Mouse (Mus musculus) left cerebral cortex, postnatal 25 days (tissue): ENCODE results near the gene Aqp1. TPM values are rescaled to one million over a fixed set of nuclear protein-coding genes. Genes with fewer than 3 reads are reported as not detected.

Source experiments
- DNase-seq, 2 experiments: peaks; one replicate each; pipeline ENCODE4 v3.0.0; 2022; ENCODE audit warnings: low spot score in 2 of 2, mixed read lengths in 1 of 2
- intact Hi-C: fragments of 180-260 bp; cut with DNase I; formaldehyde crosslinking; loops from one replicate; pipeline ENCODE4 v1.15.1; 2025
- total RNA-seq, 2 experiments: library from RNA; stranded (reverse); gene quantifications; 2 replicates each; pipeline ENCODE4 v1.2.3; 2021

Gene Aqp1
- total RNA-seq, 2 experiments from 2014 or later = 1.3 to 2.5 TPM

DNA sequence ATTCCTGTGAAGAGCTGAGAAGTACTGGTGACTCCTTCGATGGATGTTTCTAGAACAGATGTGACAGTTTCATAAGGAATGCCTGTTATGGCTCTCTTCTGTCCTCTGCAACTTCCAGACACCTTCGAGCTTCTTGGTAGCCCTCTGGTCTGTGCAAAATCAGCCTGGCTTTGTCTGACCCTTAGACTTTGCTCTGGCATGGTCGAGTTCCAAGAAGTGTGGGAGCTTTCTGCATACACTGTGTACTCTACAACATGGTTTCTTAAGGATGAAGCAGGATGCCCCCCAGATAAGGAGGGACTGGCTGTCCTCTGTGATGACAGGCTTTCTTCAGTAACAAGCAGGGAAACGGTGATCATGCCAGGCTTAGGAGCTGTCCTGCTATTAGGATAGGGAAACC, 8.1 kb upstream of the Aqp1 start:
- intact Hi-C loops = no loop called here
- no peak for DNase-seq

DNA sequence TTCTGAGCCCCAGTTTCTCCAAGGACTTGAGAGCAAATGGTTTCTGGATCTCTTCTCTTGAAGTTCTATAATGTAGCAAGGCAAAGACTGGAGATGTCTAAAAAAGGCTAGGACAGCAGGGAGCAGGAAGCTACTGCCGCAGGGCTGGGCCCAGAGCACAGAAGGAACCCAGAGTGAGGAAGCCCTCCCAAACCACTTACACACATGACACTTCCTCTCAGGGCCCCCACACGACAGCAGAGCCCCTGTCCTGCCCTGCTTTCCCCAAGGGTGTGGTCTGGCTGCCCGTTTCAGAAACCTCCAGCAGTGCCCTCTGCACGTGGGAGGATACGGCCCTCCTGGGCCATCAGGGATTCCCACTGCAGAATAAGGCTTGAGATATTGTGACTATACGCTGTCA, 4.9 kb upstream of the Aqp1 start:
- intact Hi-C loops = no loop called here
- no peak for DNase-seq

DNA sequence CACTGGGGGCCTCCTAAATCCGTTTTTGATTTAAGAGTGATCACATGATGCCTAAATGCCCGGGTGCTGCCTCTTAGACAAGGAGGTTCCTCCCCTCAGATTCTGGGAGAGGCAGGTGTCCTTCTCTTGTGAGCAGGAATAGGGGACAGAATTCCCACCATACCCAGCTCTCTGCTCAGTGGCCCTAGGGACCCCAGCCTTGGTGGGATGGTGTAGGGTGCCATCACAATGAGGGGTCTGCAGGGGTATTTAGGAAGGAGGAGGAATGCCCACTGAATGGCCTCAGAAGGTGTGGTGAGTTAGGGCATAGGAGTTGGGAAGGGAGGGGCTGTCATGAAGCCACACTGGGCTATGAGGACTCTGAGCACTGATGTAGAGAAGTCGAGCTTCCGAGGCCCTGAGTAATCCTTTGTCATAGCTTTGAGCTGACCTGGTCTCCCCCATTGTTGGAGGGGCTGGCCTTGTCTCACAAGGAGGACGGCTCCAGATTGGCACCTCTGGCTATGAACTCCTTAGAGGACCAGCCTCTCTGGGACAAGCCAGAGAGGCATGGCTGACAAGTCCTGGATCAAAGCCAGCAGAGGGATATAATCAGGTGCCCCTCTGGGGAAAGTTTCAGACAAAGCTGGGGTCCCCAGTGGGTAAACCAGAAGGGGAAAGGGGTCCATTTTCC, 4.0 kb upstream of the Aqp1 start:
- DNase-seq = no peak
- intact Hi-C loops = no loop called here

- intact Hi-C loops = no loop called here
Observed at GRCm38 (mm10) chr6:55332773-55333109, 3.5 kb upstream of the Aqp1 start.

GRCm38 (mm10) chr6:55337242-55337641, 1.0 kb downstream of the Aqp1 start:
- intact Hi-C loops = no loop called here
- DNase-seq = no peak

More at GRCm38 (mm10) chr6:55332773-55333109, 3.5 kb upstream of the Aqp1 start:
- peak in 1 of 2 experiments; percentile 31 for DNase-seq

- intact Hi-C loops = no loop called here
- no peak for DNase-seq
Observed at GRCm38 (mm10) chr6:55338077-55338476, 1.8 kb downstream of the Aqp1 start.

GRCm38 (mm10) chr6:55338934-55339825, 2.9 kb downstream of the Aqp1 start:
- DNase-seq = no peak
- intact Hi-C loops = no loop called here

- intact Hi-C loops = no loop called here
- no peak for DNase-seq
Observed at GRCm38 (mm10) chr6:55341688-55342087, 5.5 kb downstream of the Aqp1 start.

- DNase-seq = no peak
- intact Hi-C loops = no loop called here
Observed at GRCm38 (mm10) chr6:55342328-55342727, 6.1 kb downstream of the Aqp1 start.

GRCm38 (mm10) chr6:55343446-55343845, 7.2 kb downstream of the Aqp1 start:
- no peak for DNase-seq
- intact Hi-C loops = no loop called here

DNA sequence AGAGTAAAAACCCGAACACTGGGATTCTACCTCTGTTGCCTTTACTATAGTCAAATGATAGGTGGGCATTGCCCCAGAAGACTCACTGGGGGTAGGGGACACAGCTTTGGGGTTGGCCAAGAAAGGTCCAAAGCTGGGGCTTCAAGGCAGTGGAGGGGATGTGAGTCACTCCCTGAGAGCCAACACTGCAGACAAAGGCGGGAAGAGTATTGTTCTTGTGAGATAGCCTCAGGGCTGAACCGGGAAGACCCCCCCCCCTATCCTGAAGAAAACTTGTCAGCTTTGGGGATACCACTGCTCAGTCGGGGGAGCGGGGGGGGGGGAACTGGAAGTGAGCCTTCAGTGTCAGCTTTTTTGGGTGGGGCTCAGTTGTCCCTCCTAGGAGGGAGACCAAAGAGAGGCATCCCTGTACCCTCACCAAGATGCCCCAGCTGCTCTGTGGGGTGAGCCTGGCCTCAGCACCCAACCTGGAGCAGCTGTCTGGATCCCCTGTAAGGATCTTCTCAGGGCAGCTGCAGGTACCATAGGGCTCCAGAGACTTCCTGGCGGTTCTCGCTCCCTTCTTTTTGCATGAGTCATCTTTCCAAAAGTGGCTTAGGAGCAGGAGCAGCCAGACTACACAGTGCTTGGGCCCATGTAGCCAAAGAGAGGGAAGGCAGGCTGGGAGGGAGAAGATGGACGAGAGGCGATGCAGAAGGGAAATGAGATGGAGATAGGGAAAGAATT, 8.2 kb downstream of the Aqp1 start:
- intact Hi-C loops = no loop called here
- peak in 1 of 2 experiments; percentile 55 for DNase-seq

GRCm38 (mm10) chr6:55345264-55345663, 9.0 kb downstream of the Aqp1 start:
- DNase-seq = no peak

DNA sequence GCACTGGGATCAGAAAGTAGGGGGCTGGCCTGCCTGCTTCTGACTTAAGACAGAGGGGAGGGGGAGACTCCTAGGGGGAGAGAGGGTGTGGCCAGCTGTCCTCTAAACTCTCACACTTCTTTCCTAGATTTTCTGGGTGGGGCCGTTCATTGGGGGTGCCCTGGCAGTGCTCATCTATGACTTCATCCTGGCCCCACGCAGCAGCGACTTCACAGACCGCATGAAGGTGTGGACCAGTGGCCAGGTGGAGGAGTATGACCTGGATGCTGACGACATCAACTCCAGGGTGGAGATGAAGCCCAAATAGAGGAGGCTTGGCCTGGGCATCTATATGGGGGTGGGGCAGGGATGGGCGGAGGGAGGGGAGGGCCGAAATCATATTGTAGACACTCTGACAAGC, 10.3 kb downstream of the Aqp1 start:
- intact Hi-C loops = no loop called here
- no peak for DNase-seq

More at GRCm38 (mm10) chr6:55345264-55345663, 9.0 kb downstream of the Aqp1 start:
- intact Hi-C loops = no loop called here

GRCm38 (mm10) chr6:55347711-55348571, 11.7 kb downstream of the Aqp1 start:
- no peak for DNase-seq
- intact Hi-C loops = no loop called here

- intact Hi-C loops = no loop called here
- DNase-seq = no peak
Observed at GRCm38 (mm10) chr6:55349231-55349630, 13.0 kb downstream of the Aqp1 start.

- DNase-seq = no peak
- intact Hi-C loops = no loop called here
Observed at GRCm38 (mm10) chr6:55350383-55350952, 14.2 kb downstream of the Aqp1 start.

DNA sequence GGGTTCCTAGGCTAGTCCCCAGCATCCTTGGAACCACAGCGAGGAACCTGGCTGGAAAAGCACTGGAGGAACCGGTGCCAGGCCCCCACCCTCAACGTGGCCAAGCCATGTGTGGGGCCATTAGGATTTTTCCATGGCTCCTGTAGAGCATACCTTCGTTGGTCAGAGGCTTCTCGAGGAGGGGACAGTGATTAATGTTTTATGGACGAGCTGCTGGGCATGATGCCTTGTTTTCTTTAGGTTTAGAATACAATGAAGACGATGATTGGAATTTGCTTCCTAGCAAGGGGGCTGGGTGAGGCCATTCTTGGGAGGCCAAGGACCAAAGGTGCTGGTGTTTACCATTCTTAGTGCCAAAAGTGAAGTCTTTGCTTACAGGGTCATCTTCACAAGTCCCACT, 15.5 kb downstream of the Aqp1 start:
- DNase-seq = no peak
- intact Hi-C loops = no loop called here

GRCm38 (mm10) chr6:55353711-55354445, 17.6 kb downstream of the Aqp1 start:
- intact Hi-C loops = no loop called here
- DNase-seq = no peak
